Mouse (Mus musculus) naive thymus-derived CD4-positive, alpha-beta T cell, adult 5 months (primary cell): ENCODE results near the gene Egr2. TPM values are rescaled to one million over a fixed set of nuclear protein-coding genes. Genes with fewer than 3 reads are reported as not detected.

Experiments
- polyA plus RNA-seq: library from polyadenylated mRNA; unstranded; fragments of 100-300 nt; shearing (Covaris generic); gene quantifications from one replicate; pipeline ENCODE4 v1.2.1, GENCODE M21; 2017

The Egr2 gene
- 5.8 TPM for polyA plus RNA-seq

DNA sequence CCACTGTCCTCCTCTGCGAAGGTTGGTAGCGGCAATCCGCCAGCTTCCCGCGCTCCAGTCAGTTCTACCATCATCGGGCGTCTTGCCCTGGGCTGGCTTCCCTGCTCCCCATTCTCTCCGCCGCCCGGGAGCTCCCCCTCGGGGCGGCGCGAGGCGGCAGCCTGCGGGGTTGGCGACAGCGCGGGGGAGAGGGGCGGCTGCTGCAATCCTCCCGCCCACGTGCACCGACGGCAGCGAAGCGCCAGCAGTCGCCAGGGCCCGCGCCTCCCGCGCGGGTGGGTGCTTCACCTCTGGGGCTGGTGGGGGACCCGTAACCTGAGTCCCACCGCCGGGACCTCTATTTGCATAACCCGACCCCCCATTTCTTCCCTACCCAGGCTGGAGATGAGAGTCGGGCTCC lies at the start of gene Egr2:
Egr2 (plus strand) TSS at position 220 of the 400 bp plus-strand sequence.

DNA sequence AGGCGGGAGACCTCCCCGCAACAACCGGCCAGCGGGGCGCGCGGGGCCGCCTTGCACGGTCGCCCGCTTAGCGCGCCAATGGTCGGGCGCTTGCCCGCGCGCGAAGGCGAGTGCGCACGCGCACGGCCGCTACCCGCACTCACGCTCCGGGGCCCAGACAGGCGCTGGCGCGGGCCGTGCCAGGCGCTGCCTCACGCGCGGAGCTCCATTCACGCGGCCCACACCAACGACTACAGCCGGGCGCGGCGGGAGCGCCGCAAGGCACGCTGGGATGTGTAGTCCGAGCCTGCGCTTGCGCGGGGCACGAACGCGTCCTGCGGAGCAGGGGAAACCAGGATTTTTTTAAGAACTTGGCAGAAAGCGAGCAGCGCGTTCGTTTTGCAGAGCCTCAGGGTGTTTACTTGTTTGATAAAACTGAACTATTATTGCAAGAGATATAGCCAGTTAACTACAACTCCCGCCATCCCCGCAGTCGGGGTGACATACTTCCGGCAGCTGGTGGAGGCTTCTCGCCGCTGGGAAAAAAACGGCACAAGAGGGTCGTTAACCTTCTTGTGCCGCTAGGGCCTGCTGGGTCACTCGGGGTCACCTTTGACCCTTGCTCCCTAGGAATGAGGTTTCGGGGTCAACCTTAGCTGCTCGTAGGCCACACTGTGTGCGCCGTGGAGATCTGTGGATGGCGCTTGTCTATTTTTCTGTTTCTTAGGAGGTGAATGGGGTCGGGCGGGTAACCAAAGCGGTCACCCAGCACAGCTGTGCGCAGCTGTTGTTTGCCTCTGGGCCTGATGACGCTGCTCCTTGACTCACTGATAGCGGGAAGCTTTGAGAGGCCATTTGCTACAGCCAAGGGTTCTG lies 13.8 kb downstream of the Egr2 start, which contains the start of gene Ado:
Ado (minus strand) TSS at position 79 of the 855 bp plus-strand sequence.

Other genes starting within 250 kb of the Egr2 start
- gene Ado, start 13.5 kb downstream of the Egr2 start, polyA plus RNA-seq: 9.7 TPM